Mouse (Mus musculus): ENCODE measurements around the gene Tns1. TPM values are rescaled to one million over a fixed set of nuclear protein-coding genes. Genes with fewer than 3 reads are reported as not detected.

The Tns1 gene
- polyA plus RNA-seq, 1 experiment, result 6.5 TPM

- Histone ChIP-seq H3K9ac (ENCODE audit: low read depth, poor library complexity, severe bottlenecking) (no peak overlapping the region), H3K4me1 (ENCODE audit: control insufficient read depth, insufficient read depth, low read length) (no peaks in the 10 kb centered on the region), H3K27me3 (ENCODE audit: control insufficient read depth, insufficient read depth, low read length, poor library complexity, severe bottlenecking) (no peaks in the 10 kb centered on the region), H3K36me3 (ENCODE audit: control insufficient read depth, insufficient read depth, low read length, poor library complexity, severe bottlenecking) (no peaks in the 10 kb centered on the region), H3K4me3 (ENCODE audit: low read depth, low read length) (no peak overlapping the region), H3K27ac (ENCODE audit: insufficient read depth, low read length) (no peak overlapping the region), H3K9me3 (replicated peaks; ENCODE audit: control insufficient read depth, insufficient read depth, low read length, poor library complexity, severe bottlenecking) (no peaks in the 10 kb centered on the region)
- TF ChIP-seq CTCF (IDR thresholded peaks at IDR 0.05; ENCODE audit: low read depth, low read length) (no peak), POLR2A (IDR thresholded peaks at IDR 0.05; ENCODE audit: insufficient read depth, low read length) (no peak), EP300 (IDR thresholded peaks at IDR 0.05; ENCODE audit: insufficient read depth, low read depth, low read length) (no peak)
Observed at GRCm38 (mm10) chr1:73954015-73954408, 170.2 kb downstream of the Tns1 start.

GRCm38 (mm10) chr1:73953317-73954014 is 170.8 kb downstream of the Tns1 start:
- Histone ChIP-seq H3K9me3 (replicated peaks; ENCODE audit: control insufficient read depth, insufficient read depth, low read length, poor library complexity, severe bottlenecking) (no peaks in the 10 kb centered on the region), H3K36me3 (ENCODE audit: control insufficient read depth, insufficient read depth, low read length, poor library complexity, severe bottlenecking) (no peaks in the 10 kb centered on the region), H3K27ac (ENCODE audit: insufficient read depth, low read length) (no peak overlapping the region), H3K9ac (ENCODE audit: low read depth, poor library complexity, severe bottlenecking) (no peak overlapping the region), H3K27me3 (ENCODE audit: control insufficient read depth, insufficient read depth, low read length, poor library complexity, severe bottlenecking) (no peaks in the 10 kb centered on the region), H3K4me3 (ENCODE audit: low read depth, low read length) (no peak overlapping the region), H3K4me1 (ENCODE audit: control insufficient read depth, insufficient read depth, low read length) (no peaks in the 10 kb centered on the region)
- TF ChIP-seq EP300 (IDR thresholded peaks at IDR 0.05; ENCODE audit: insufficient read depth, low read depth, low read length) (no peak), POLR2A (IDR thresholded peaks at IDR 0.05; ENCODE audit: insufficient read depth, low read length) (no peak), CTCF (IDR thresholded peaks at IDR 0.05; ENCODE audit: low read depth, low read length) (no peak)

- no peak overlapping the region for H3K27ac ChIP-seq (ENCODE audit: insufficient read depth, low read length)
Observed at GRCm38 (mm10) chr1:73952598-73952997, 171.7 kb downstream of the Tns1 start.

GRCm38 (mm10) chr1:73951178-73951577 is 173.1 kb downstream of the Tns1 start:
- no peaks in the 10 kb centered on the region for H3K27me3 ChIP-seq (ENCODE audit: control insufficient read depth, insufficient read depth, low read length, poor library complexity, severe bottlenecking)
- TF ChIP-seq CTCF (IDR thresholded peaks at IDR 0.05; ENCODE audit: low read depth, low read length), result no peak
- no peak for TF ChIP-seq POLR2A (IDR thresholded peaks at IDR 0.05; ENCODE audit: insufficient read depth, low read length)
- no peak for TF ChIP-seq EP300 (IDR thresholded peaks at IDR 0.05; ENCODE audit: insufficient read depth, low read depth, low read length)
- no peaks in the 10 kb centered on the region for H3K36me3 ChIP-seq (ENCODE audit: control insufficient read depth, insufficient read depth, low read length, poor library complexity, severe bottlenecking)
- H3K9me3 ChIP-seq (replicated peaks; ENCODE audit: control insufficient read depth, insufficient read depth, low read length, poor library complexity, severe bottlenecking), result no peaks in the 10 kb centered on the region
- no peaks in the 10 kb centered on the region for H3K4me1 ChIP-seq (ENCODE audit: control insufficient read depth, insufficient read depth, low read length)
- H3K4me3 ChIP-seq (ENCODE audit: low read depth, low read length), result no peak overlapping the region
- no peak overlapping the region for H3K9ac ChIP-seq (ENCODE audit: low read depth, poor library complexity, severe bottlenecking)
- no peak overlapping the region for H3K27ac ChIP-seq (ENCODE audit: insufficient read depth, low read length)

More at GRCm38 (mm10) chr1:73952598-73952997, 171.7 kb downstream of the Tns1 start:
- Histone ChIP-seq H3K9me3 (replicated peaks; ENCODE audit: control insufficient read depth, insufficient read depth, low read length, poor library complexity, severe bottlenecking) (no peaks in the 10 kb centered on the region), H3K4me1 (ENCODE audit: control insufficient read depth, insufficient read depth, low read length) (no peaks in the 10 kb centered on the region), H3K27me3 (ENCODE audit: control insufficient read depth, insufficient read depth, low read length, poor library complexity, severe bottlenecking) (no peaks in the 10 kb centered on the region), H3K4me3 (ENCODE audit: low read depth, low read length) (no peak overlapping the region), H3K36me3 (ENCODE audit: control insufficient read depth, insufficient read depth, low read length, poor library complexity, severe bottlenecking) (no peaks in the 10 kb centered on the region), H3K9ac (ENCODE audit: low read depth, poor library complexity, severe bottlenecking) (no peak overlapping the region)
- no peak for TF ChIP-seq CTCF (IDR thresholded peaks at IDR 0.05; ENCODE audit: low read depth, low read length)
- no peak for TF ChIP-seq EP300 (IDR thresholded peaks at IDR 0.05; ENCODE audit: insufficient read depth, low read depth, low read length)
- TF ChIP-seq POLR2A (IDR thresholded peaks at IDR 0.05; ENCODE audit: insufficient read depth, low read length), result no peak

GRCm38 (mm10) chr1:73948757-73949156 is 175.5 kb downstream of the Tns1 start:
- Histone ChIP-seq H3K36me3 (ENCODE audit: control insufficient read depth, insufficient read depth, low read length, poor library complexity, severe bottlenecking) (no peaks in the 10 kb centered on the region), H3K4me3 (ENCODE audit: low read depth, low read length) (no peak overlapping the region), H3K9me3 (replicated peaks; ENCODE audit: control insufficient read depth, insufficient read depth, low read length, poor library complexity, severe bottlenecking) (no peaks in the 10 kb centered on the region), H3K27me3 (ENCODE audit: control insufficient read depth, insufficient read depth, low read length, poor library complexity, severe bottlenecking) (no peaks in the 10 kb centered on the region), H3K27ac (ENCODE audit: insufficient read depth, low read length) (no peak overlapping the region), H3K4me1 (ENCODE audit: control insufficient read depth, insufficient read depth, low read length) (no peaks in the 10 kb centered on the region), H3K9ac (ENCODE audit: low read depth, poor library complexity, severe bottlenecking) (no peak overlapping the region)
- no peak for TF ChIP-seq CTCF (IDR thresholded peaks at IDR 0.05; ENCODE audit: low read depth, low read length)

GRCm38 (mm10) chr1:73947525-73948304 is 176.5 kb downstream of the Tns1 start:
- Histone ChIP-seq H3K4me3 (ENCODE audit: low read depth, low read length) (no peak overlapping the region), H3K9ac (ENCODE audit: low read depth, poor library complexity, severe bottlenecking) (no peak overlapping the region), H3K9me3 (replicated peaks; ENCODE audit: control insufficient read depth, insufficient read depth, low read length, poor library complexity, severe bottlenecking) (no peaks in the 10 kb centered on the region), H3K4me1 (ENCODE audit: control insufficient read depth, insufficient read depth, low read length) (no peaks in the 10 kb centered on the region), H3K27ac (ENCODE audit: insufficient read depth, low read length) (no peak overlapping the region), H3K27me3 (ENCODE audit: control insufficient read depth, insufficient read depth, low read length, poor library complexity, severe bottlenecking) (no peaks in the 10 kb centered on the region), H3K36me3 (ENCODE audit: control insufficient read depth, insufficient read depth, low read length, poor library complexity, severe bottlenecking) (no peaks in the 10 kb centered on the region)
- no peak for TF ChIP-seq CTCF (IDR thresholded peaks at IDR 0.05; ENCODE audit: low read depth, low read length)
- no peak for TF ChIP-seq EP300 (IDR thresholded peaks at IDR 0.05; ENCODE audit: insufficient read depth, low read depth, low read length)
- TF ChIP-seq POLR2A (IDR thresholded peaks at IDR 0.05; ENCODE audit: insufficient read depth, low read length), result no peak

Data from ES-Bruce4 (cell line).